Comparison of ENCODE assay signal across 9 mouse cellular contexts in genomic region chr1:133164591-133165011, GRCm38 (mm10). TPM values are rescaled to one million over a fixed set of nuclear protein-coding genes. Genes with fewer than 3 reads are reported as not detected.
DNase-seq lines count a peak whose midpoint lies in the region; ATAC-seq lines count a peak whose summit lies in the region.
"Had no signal": no experiment of that assay in that cellular context is flagged by ENCODE, and none has a peak within 500 bp of the region (broad histone marks: within the 10 kb centered on the region; RNA-seq: fewer than 3 reads in every experiment).

No protein-coding gene starts in this region.

- H3K4me1 ChIP-seq in heart, embryonic 16.5 days (ENCODE audit: control insufficient read depth, insufficient read depth, low read length) = peaks cover 9% of the 10 kb centered on the region; the same call in 1 of the 2 replicates
- peaks cover 3% of the 10 kb centered on the region for H3K4me1 ChIP-seq in hindbrain, embryonic 11.5 days (replicated peaks; ENCODE audit: control insufficient read depth, insufficient read depth, low read length)
- H3K4me1 ChIP-seq in limb, embryonic 13.5 days = peaks cover 19% of the 10 kb centered on the region

- H3K9me3 ChIP-seq in heart, embryonic 16.5 days (replicated peaks; ENCODE audit: control insufficient read depth, low read length) = no peaks in the 10 kb centered on the region
- H3K9me3 ChIP-seq in hindbrain, embryonic 11.5 days (ENCODE audit: control insufficient read depth, low read length) = no peaks in the 10 kb centered on the region
- no peaks in the 10 kb centered on the region for H3K9me3 ChIP-seq in limb, embryonic 13.5 days

- no peaks in the 10 kb centered on the region for H3K36me3 ChIP-seq in heart, embryonic 16.5 days (ENCODE audit: control insufficient read depth, insufficient read depth)
- no peaks in the 10 kb centered on the region for H3K36me3 ChIP-seq in hindbrain, embryonic 11.5 days (ENCODE audit: control insufficient read depth, insufficient read depth, low read length)
- no peaks in the 10 kb centered on the region for H3K36me3 ChIP-seq in limb, embryonic 13.5 days

- H3K4me3 ChIP-seq in heart, embryonic 16.5 days (ENCODE audit: low read length) = peak overlapping the region; percentile 53
- peak overlapping the region; percentile 43 for H3K4me3 ChIP-seq in hindbrain, embryonic 11.5 days (ENCODE audit: low read depth, low read length)
- H3K4me3 ChIP-seq in limb, embryonic 13.5 days = peak overlapping the region; percentile 58
- H3K4me3 ChIP-seq: myocyte had no signal

- no peak for DNase-seq in heart, adult 8-10 months (ENCODE audit: low spot score)
- peak; percentile 19 for DNase-seq in adrenal gland, postnatal 25 days
- DNase-seq in hindbrain, embryonic 11.5 days (ENCODE audit: low spot score) = peak; percentile 47
- peak; percentile 29 for DNase-seq in thymus, postnatal 0 days (ENCODE audit: low spot score)
- DNase-seq in cerebellum, adult 18-20 months = no peak

- peaks cover 58% of the 10 kb centered on the region for H3K27me3 ChIP-seq in heart, embryonic 16.5 days (ENCODE audit: control insufficient read depth, insufficient read depth, low read length)
- H3K27me3 ChIP-seq in hindbrain, embryonic 11.5 days (ENCODE audit: control insufficient read depth, insufficient read depth, low read length) = peaks cover 33% of the 10 kb centered on the region
- H3K27me3 ChIP-seq in limb, embryonic 13.5 days = peaks cover 88% of the 10 kb centered on the region

- ATAC-seq in heart, embryonic 16.5 days (replicated peaks; ENCODE audit: extremely low read depth, insufficient read depth, low FRiP score) = no peak
- no peak for ATAC-seq in hindbrain, embryonic 11.5 days (ENCODE audit: low FRiP score)
- ATAC-seq in limb, embryonic 13.5 days (ENCODE audit: low FRiP score, low read depth) = no peak
- ATAC-seq in erythroblast, adult 5-6 weeks (replicated peaks; ENCODE audit: low FRiP score, poor library complexity, severe bottlenecking) = no peak

- 3% methylated on average over 10 of the region's 10 CpGs for WGBS in heart, embryonic 16.5 days
- 1% methylated on average over 10 of the region's 10 CpGs for WGBS in hindbrain, embryonic 11.5 days
- 0% methylated on average over 10 of the region's 10 CpGs for WGBS in limb, embryonic 13.5 days

- H3K27ac ChIP-seq in heart, embryonic 16.5 days (ENCODE audit: low read length) = no peak overlapping the region
- no peak overlapping the region for H3K27ac ChIP-seq in hindbrain, embryonic 11.5 days (ENCODE audit: low read depth, low read length)
- H3K27ac ChIP-seq in limb, embryonic 13.5 days = no peak overlapping the region

- peak overlapping the region; percentile 61; the same call in 1 of the 2 replicates for H3K9ac ChIP-seq in heart, embryonic 16.5 days (ENCODE audit: low read length)
- H3K9ac ChIP-seq in hindbrain, embryonic 11.5 days (ENCODE audit: low read depth, low read length) = peak overlapping the region; percentile 60; the same call in 1 of the 2 replicates
- H3K9ac ChIP-seq in limb, embryonic 13.5 days = peak overlapping the region; percentile 66

- H3K4me2 ChIP-seq in heart, embryonic 16.5 days (ENCODE audit: low read depth, low read length) = peak overlapping the region; percentile 90
- peak overlapping the region; percentile 98 for H3K4me2 ChIP-seq in hindbrain, embryonic 11.5 days (replicated peaks; ENCODE audit: low read depth, low read length)
- H3K4me2 ChIP-seq in limb, embryonic 13.5 days (replicated peaks) = peak overlapping the region; percentile 91

RNA-seq across cellular contexts. Expression of gene Plekha6, which starts 0.6 kb away (rescaled TPM):
- polyA plus RNA-seq in heart, embryonic 16.5 days (2015; fragmentation: Nextera tagmentation; extraction: Ambion mirVana) = 12.3 and 14.0 TPM in 2 replicates
- total RNA-seq in heart, adult 8-10 months (2022) = 10 to 100 TPM; 55.8 to 74.3 (median 66.5) TPM
- total RNA-seq in adrenal gland, postnatal 25 days (2021) = 13.5 and 18.4 TPM in 2 replicates
- 14.6 and 22.1 TPM in 2 replicates for polyA plus RNA-seq in hindbrain, embryonic 11.5 days (2014; fragmentation: Nextera tagmentation; extraction: Ambion mirVana)
- polyA plus RNA-seq in limb, embryonic 13.5 days (2015; fragmentation: Nextera tagmentation; extraction: Ambion mirVana) = 1.7 and 2.6 TPM in 2 replicates
- 0.28 and 0.44 TPM in 2 replicates for polyA plus RNA-seq in thymus, postnatal 0 days (2015; fragmentation: Nextera tagmentation; extraction: Ambion mirVana)
- total RNA-seq in erythroblast, adult 5-6 weeks (2015; ENCODE audit: low replicate concordance) = 0.63 TPM in 1 of 2 replicates, not detected in the other
- total RNA-seq in erythroblast, adult 5-6 weeks (2017; ENCODE audit: low replicate concordance) = 0.68 and 0.98 TPM in 2 replicates

RNA-seq across cellular contexts. Expression of gene Ppp1r15b, which starts 33.7 kb away (rescaled TPM):
- 22.3 and 25.1 TPM in 2 replicates for polyA plus RNA-seq in heart, embryonic 16.5 days (2015; fragmentation: Nextera tagmentation; extraction: Ambion mirVana)
- 10 to 100 TPM; 20.8 to 24.3 (median 21.7) TPM for total RNA-seq in heart, adult 8-10 months (2022)
- 82.5 and 88.1 TPM in 2 replicates for total RNA-seq in adrenal gland, postnatal 25 days (2021)
- polyA plus RNA-seq in hindbrain, embryonic 11.5 days (2014; fragmentation: Nextera tagmentation; extraction: Ambion mirVana) = 37.8 and 48.7 TPM in 2 replicates
- polyA plus RNA-seq in limb, embryonic 13.5 days (2015; fragmentation: Nextera tagmentation; extraction: Ambion mirVana) = 31.9 and 35.9 TPM in 2 replicates
- polyA plus RNA-seq in thymus, postnatal 0 days (2015; fragmentation: Nextera tagmentation; extraction: Ambion mirVana) = 32.4 and 34.2 TPM in 2 replicates
- 37.1 and 44.3 TPM in 2 replicates for total RNA-seq in erythroblast, adult 5-6 weeks (2015; ENCODE audit: low replicate concordance)
- 72.2 and 83.8 TPM in 2 replicates for total RNA-seq in erythroblast, adult 5-6 weeks (2017; ENCODE audit: low replicate concordance)

Comparison
In these comparisons a context has a peak if more than half of its experiments do, and no peak if none do; other contexts are left out.
1. DNase-seq: peak in adrenal gland, postnatal 25 days (single experiment), hindbrain, embryonic 11.5 days (single experiment) and thymus, postnatal 0 days (single experiment); none in heart, adult 8-10 months (single experiment) and cerebellum, adult 18-20 months (0 of 2).
2. Peak in every context shown above with its lines, with median percentiles within 50 percentile points of each other: H3K4me2 ChIP-seq, H3K4me3 ChIP-seq and H3K9ac ChIP-seq.